In genomic region chr13:42999287-42999686, GRCm38 (mm10) we compare ENCODE assay signal across 34 mouse cellular contexts.
"Had no signal": no experiment of that assay in that cellular context is flagged by ENCODE, and none has a peak within 500 bp of the region (broad histone marks: within the 10 kb centered on the region; RNA-seq: fewer than 3 reads in every experiment).

No protein-coding gene starts in this region.

- H3K36me3 ChIP-seq: heart, embryonic 10.5 days; heart, embryonic 12.5 days; heart, embryonic 13.5 days; heart, embryonic 15.5 days; hindbrain, embryonic 10.5 days; hindbrain, embryonic 12.5 days; hindbrain, embryonic 13.5 days; hindbrain, embryonic 15.5 days; intestine, embryonic 15.5 days; kidney, embryonic 15.5 days had no signal

- H3K9ac ChIP-seq: heart, embryonic 12.5 days; heart, embryonic 13.5 days; heart, embryonic 15.5 days; hindbrain, embryonic 12.5 days; hindbrain, embryonic 13.5 days; hindbrain, embryonic 14.5 days; hindbrain, embryonic 15.5 days; intestine, embryonic 15.5 days; kidney, embryonic 15.5 days had no signal

- H3K27me3 ChIP-seq: heart, embryonic 12.5 days; heart, embryonic 13.5 days; heart, embryonic 15.5 days; hindbrain, embryonic 12.5 days; hindbrain, embryonic 13.5 days; hindbrain, embryonic 15.5 days; intestine, embryonic 15.5 days; kidney, embryonic 15.5 days had no signal

- H3K4me2 ChIP-seq: heart, embryonic 12.5 days; heart, embryonic 13.5 days; heart, embryonic 15.5 days; hindbrain, embryonic 12.5 days; hindbrain, embryonic 13.5 days; hindbrain, embryonic 14.5 days; hindbrain, embryonic 15.5 days; intestine, embryonic 15.5 days; kidney, embryonic 15.5 days had no signal

- H3K9me3 ChIP-seq: heart, embryonic 10.5 days; heart, embryonic 12.5 days; heart, embryonic 13.5 days; heart, embryonic 15.5 days; hindbrain, embryonic 10.5 days; hindbrain, embryonic 12.5 days; hindbrain, embryonic 13.5 days; hindbrain, embryonic 15.5 days; intestine, embryonic 15.5 days; kidney, embryonic 15.5 days had no signal

- DNase-seq: heart, postnatal 10 days; heart, postnatal 14 days; heart, postnatal 36 days; heart, postnatal 4 days; kidney, adult 11 months; kidney, adult 18-20 months; kidney, adult 2 months; kidney, adult 8-10 months; kidney, adult 9 months; kidney, postnatal 10 days; kidney, postnatal 14 days; kidney, postnatal 25 days; kidney, postnatal 36 days; kidney, postnatal 4 days; layer of hippocampus, adult 9-11 months; layer of hippocampus, postnatal 36 days had no signal

- H3K4me3 ChIP-seq: heart, embryonic 10.5 days; heart, embryonic 12.5 days; heart, embryonic 13.5 days; heart, embryonic 15.5 days; hindbrain, embryonic 10.5 days; hindbrain, embryonic 12.5 days; hindbrain, embryonic 13.5 days; hindbrain, embryonic 15.5 days; intestine, embryonic 15.5 days; kidney, embryonic 15.5 days; layer of hippocampus, adult 2 months had no signal

- ATAC-seq: hindbrain, embryonic 16.5 days; hindbrain, postnatal 0 days; inflammation-experienced regulatory T-cells, adult 6 months; intestine, embryonic 15.5 days; intestine, embryonic 16.5 days; intestine, postnatal 0 days had no signal

- H3K4me1 ChIP-seq: heart, embryonic 10.5 days; heart, embryonic 13.5 days; heart, embryonic 15.5 days; hindbrain, embryonic 10.5 days; hindbrain, embryonic 12.5 days; hindbrain, embryonic 15.5 days; intestine, embryonic 15.5 days had no signal

- H3K27ac ChIP-seq: heart, embryonic 10.5 days; heart, embryonic 13.5 days; heart, embryonic 15.5 days; hindbrain, embryonic 10.5 days; hindbrain, embryonic 12.5 days; hindbrain, embryonic 13.5 days; hindbrain, embryonic 14.5 days; hindbrain, embryonic 15.5 days; hindbrain, postnatal 0 days; intestine, embryonic 15.5 days; kidney, embryonic 15.5 days; kidney, postnatal 0 days; layer of hippocampus, adult 2 months had no signal
